Comparison of ENCODE assay signal across 9 mouse cellular contexts in the genomic region with DNA sequence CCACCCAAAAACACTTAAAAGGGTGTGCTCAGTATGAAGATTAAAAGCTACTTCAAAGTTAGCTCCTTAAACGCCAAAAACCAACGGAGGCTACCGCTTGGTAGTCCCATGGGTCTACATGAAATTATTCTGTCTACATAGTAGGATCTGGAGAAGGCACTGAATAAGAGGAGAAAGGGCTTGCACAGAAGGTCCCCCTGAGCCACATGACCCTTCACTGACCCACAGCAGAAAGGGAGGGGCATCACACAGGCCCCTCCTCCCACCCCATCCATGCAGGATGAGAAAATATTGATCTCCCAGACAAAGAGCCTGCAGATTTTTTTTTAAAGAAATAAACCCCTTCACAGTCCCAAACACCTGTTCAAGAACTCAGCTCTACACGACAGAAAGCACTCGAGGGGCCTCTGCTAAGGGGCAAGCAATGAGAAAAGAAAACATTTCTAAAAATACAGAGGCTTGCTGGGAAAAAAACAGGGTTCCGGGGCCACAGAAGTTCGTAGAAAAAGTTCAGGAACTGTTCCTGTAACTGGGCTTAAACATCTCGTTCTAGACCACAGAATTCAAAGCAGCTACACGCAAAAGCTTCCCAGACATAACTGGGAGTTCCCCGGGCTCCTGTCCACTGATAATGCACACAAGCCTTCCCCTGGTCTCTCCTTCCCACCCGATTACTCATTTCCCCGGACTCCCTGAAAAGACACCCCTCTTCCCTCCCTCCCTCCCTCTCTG. TPM values are rescaled to one million over a fixed set of nuclear protein-coding genes. Genes with fewer than 3 reads are reported as not detected.
DNase-seq lines count a peak whose midpoint lies in the region; ATAC-seq and TF ChIP-seq lines count a peak whose summit lies in the region.
"Had no signal": no experiment of that assay in that cellular context is flagged by ENCODE, and none has a peak within 500 bp of the region (broad histone marks: within the 10 kb centered on the region; RNA-seq: fewer than 3 reads in every experiment).

No protein-coding gene starts in this region.

- no peaks in the 10 kb centered on the region for H3K27me3 ChIP-seq in heart, embryonic 12.5 days (replicated peaks)
- H3K27me3 ChIP-seq in thymus, adult 2 months (ENCODE audit: control insufficient read depth, insufficient read depth, low read length) = no peaks in the 10 kb centered on the region
- no peaks in the 10 kb centered on the region for H3K27me3 ChIP-seq in intestine, embryonic 16.5 days (replicated peaks; ENCODE audit: control insufficient read depth, insufficient read depth, low read length)
- no peaks in the 10 kb centered on the region for H3K27me3 ChIP-seq in stomach, embryonic 16.5 days (ENCODE audit: control insufficient read depth, insufficient read depth, low read length)

- intact Hi-C loops in heart, postnatal 25 days (cut with DNase I) = no loop called here

- H3K9me3 ChIP-seq in heart, embryonic 12.5 days (replicated peaks) = no peaks in the 10 kb centered on the region
- H3K9me3 ChIP-seq in intestine, embryonic 16.5 days (ENCODE audit: control insufficient read depth, low read length) = no peaks in the 10 kb centered on the region
- no peaks in the 10 kb centered on the region for H3K9me3 ChIP-seq in stomach, embryonic 16.5 days (replicated peaks; ENCODE audit: control insufficient read depth, low read length)

- H3K36me3 ChIP-seq in heart, embryonic 12.5 days = peaks cover 27% of the 10 kb centered on the region
- peaks cover 11% of the 10 kb centered on the region; the same call in 1 of the 2 replicates for H3K36me3 ChIP-seq in thymus, adult 2 months (ENCODE audit: control insufficient read depth, insufficient read depth, low read length)
- 0 out of 2 replicates have a peak, but pooled peaks cover 2% of the 10 kb centered on the region for H3K36me3 ChIP-seq in intestine, embryonic 16.5 days (ENCODE audit: control insufficient read depth, insufficient read depth, low read length)
- no peaks in the 10 kb centered on the region for H3K36me3 ChIP-seq in stomach, embryonic 16.5 days (ENCODE audit: control insufficient read depth, insufficient read depth, low read length)

- 15% methylated on average over 12 of the region's 12 CpGs for WGBS in heart, embryonic 12.5 days
- 55% methylated on average over 12 of the region's 12 CpGs for WGBS in thymus, adult 2 months
- WGBS in intestine, embryonic 16.5 days = 16% methylated on average over 12 of the region's 12 CpGs
- WGBS in stomach, embryonic 16.5 days = 17% methylated on average over 12 of the region's 12 CpGs

- H3K4me2 ChIP-seq in heart, embryonic 12.5 days = peak overlapping the region; percentile 45
- no peak overlapping the region for H3K4me2 ChIP-seq in intestine, embryonic 16.5 days (ENCODE audit: low read depth, low read length)
- peak overlapping the region; percentile 9; the same call in 1 of the 2 replicates for H3K4me2 ChIP-seq in stomach, embryonic 16.5 days (ENCODE audit: low read depth, low read length)

- no peak overlapping the region for H3K4me3 ChIP-seq in heart, embryonic 12.5 days
- H3K4me3 ChIP-seq in thymus, adult 2 months (ENCODE audit: control insufficient read depth, insufficient read depth, low read length) = no peak overlapping the region
- H3K4me3 ChIP-seq in intestine, embryonic 16.5 days (ENCODE audit: low read length) = no peak overlapping the region
- no peak overlapping the region for H3K4me3 ChIP-seq in stomach, embryonic 16.5 days (replicated peaks; ENCODE audit: low read length)

- TF ChIP-seq POLR2A in thymus, adult 2 months (IDR thresholded peaks at IDR 0.05; ENCODE audit: control insufficient read depth, extremely low read depth, insufficient read depth, low read length, poor library complexity) = no peak

- peak overlapping the region; percentile 85 for H3K27ac ChIP-seq in heart, embryonic 12.5 days (ENCODE audit: poor library complexity, severe bottlenecking)
- H3K27ac ChIP-seq in thymus, adult 2 months (ENCODE audit: control insufficient read depth, insufficient read depth, low read length) = no peak overlapping the region
- no peak overlapping the region; the same call in 1 of the 2 replicates for H3K27ac ChIP-seq in intestine, embryonic 16.5 days (ENCODE audit: low read length)
- peak overlapping the region; percentile 79 for H3K27ac ChIP-seq in stomach, embryonic 16.5 days (ENCODE audit: low read length)

- no peak for ATAC-seq in heart, embryonic 12.5 days (ENCODE audit: insufficient number of reproducible peaks, low FRiP score)
- ATAC-seq in intestine, embryonic 16.5 days = no peak
- ATAC-seq in stomach, embryonic 16.5 days (ENCODE audit: insufficient read depth, low FRiP score) = no peak
- ATAC-seq: CD4-positive, CD25-positive, alpha-beta regulatory T cell, adult 4 months had no signal

- no peak for TF ChIP-seq CTCF in thymus, adult 2 months (IDR thresholded peaks at IDR 0.05; ENCODE audit: borderline replicate concordance, control insufficient read depth, extremely low read depth, insufficient read depth, low read length, poor library complexity)

- no peak for DNase-seq in heart, postnatal 25 days (ENCODE audit: low spot score)
- peak; percentile 41 for DNase-seq in thymus, postnatal 0 days (ENCODE audit: low spot score)
- DNase-seq in thymus, adult 2 months = no peak
- DNase-seq in left cerebral cortex, adult 8-10 months (ENCODE audit: low spot score in 2 of 2) = no peak
- DNase-seq in thymus, postnatal 36 days = no peak

- peaks cover 88% of the 10 kb centered on the region for H3K4me1 ChIP-seq in heart, embryonic 12.5 days (replicated peaks)
- H3K4me1 ChIP-seq in thymus, adult 2 months (replicated peaks; ENCODE audit: control insufficient read depth, insufficient read depth, low read length) = peaks cover 15% of the 10 kb centered on the region
- H3K4me1 ChIP-seq in intestine, embryonic 16.5 days (ENCODE audit: control insufficient read depth, insufficient read depth, low read length) = peaks cover 66% of the 10 kb centered on the region
- H3K4me1 ChIP-seq in stomach, embryonic 16.5 days (ENCODE audit: control insufficient read depth, insufficient read depth, low read length) = peaks cover 68% of the 10 kb centered on the region

- no peak overlapping the region; the same call in 1 of the 2 replicates for H3K9ac ChIP-seq in heart, embryonic 12.5 days
- 0 out of 2 replicates have a peak overlapping the region, but pooled peaks have one; percentile 2 for H3K9ac ChIP-seq in intestine, embryonic 16.5 days (ENCODE audit: low read depth, low read length)
- H3K9ac ChIP-seq in stomach, embryonic 16.5 days (ENCODE audit: low read length) = peak overlapping the region; percentile 28; the same call in 1 of the 2 replicates

RNA-seq across cellular contexts. Expression of a gene that starts 27.6 kb away (rescaled TPM):
- polyA plus RNA-seq in heart, embryonic 12.5 days (2016; fragmentation: Nextera tagmentation; extraction: Ambion mirVana) = 18.7 and 20.5 TPM in 2 replicates
- total RNA-seq in heart, postnatal 25 days (2021) = 100 to 1,000 TPM; 191 to 211 TPM
- 13.5 and 23.0 TPM in 2 replicates for polyA plus RNA-seq in thymus, postnatal 0 days (2015; fragmentation: Nextera tagmentation; extraction: Ambion mirVana)
- 51.3 and 63.3 TPM in 2 replicates for polyA plus RNA-seq in thymus, adult 2 months (2012; rRNA removed)
- 8.7 and 10.0 TPM in 2 replicates for polyA plus RNA-seq in intestine, embryonic 16.5 days (2015; fragmentation: Nextera tagmentation; extraction: Ambion mirVana)
- 11.5 and 11.7 TPM in 2 replicates for polyA plus RNA-seq in stomach, embryonic 16.5 days (2015; fragmentation: Nextera tagmentation; extraction: Ambion mirVana)
- total RNA-seq in left cerebral cortex, adult 8-10 months (2022) = 100 to 1,000 TPM; 129 to 155 (median 139) TPM

Comparison
In these comparisons a context has a peak if more than half of its experiments do, and no peak if none do; other contexts are left out.
1. H3K27ac ChIP-seq: peak in heart, embryonic 12.5 days (single experiment) and stomach, embryonic 16.5 days (single experiment); none in thymus, adult 2 months (single experiment) and intestine, embryonic 16.5 days (single experiment).